8 mouse cellular contexts compared by ENCODE assay signal in genomic region chr11:96824783-96825495, GRCm38 (mm10). TPM values are rescaled to one million over a fixed set of nuclear protein-coding genes. Genes with fewer than 3 reads are reported as not detected.
DNase-seq lines count a peak whose midpoint lies in the region; ATAC-seq and TF ChIP-seq lines count a peak whose summit lies in the region.

No protein-coding gene starts in this region.

- peak overlapping the region; percentile 98 for H3K4me2 ChIP-seq in forebrain, embryonic 11.5 days (ENCODE audit: low read depth, low read length, severe bottlenecking)
- H3K4me2 ChIP-seq in stomach, embryonic 16.5 days (ENCODE audit: low read depth, low read length), result peak overlapping the region; percentile 91

- peak overlapping the region; percentile 72 for H3K4me3 ChIP-seq in E14TG2a.4 (replicated peaks; ENCODE audit: low read length)
- H3K4me3 ChIP-seq in forebrain, embryonic 11.5 days (ENCODE audit: low read depth, low read length), result no peak overlapping the region; the same call in 1 of the 2 replicates
- H3K4me3 ChIP-seq in midbrain, embryonic 10.5 days, result peak overlapping the region; percentile 65
- H3K4me3 ChIP-seq in stomach, embryonic 16.5 days (replicated peaks; ENCODE audit: low read length), result peak overlapping the region; percentile 52

- DNase-seq in adrenal gland, adult 2 months, result peak; percentile 79
- peak; percentile 51 for DNase-seq in forebrain, embryonic 11.5 days (ENCODE audit: low spot score)
- peak; percentile 82 to 86 for DNase-seq in heart, postnatal 14 days
- peak; percentile 79 to 83 for DNase-seq in kidney, postnatal 36 days
- no peak for DNase-seq in midbrain, embryonic 10.5 days (ENCODE audit: low spot score)
- no peak for DNase-seq in yolk sac, embryonic 10.5 days (ENCODE audit: low spot score)

- no peaks in the 10 kb centered on the region for H3K9me3 ChIP-seq in E14TG2a.4 (ENCODE audit: low read length)
- H3K9me3 ChIP-seq in forebrain, embryonic 11.5 days (ENCODE audit: control insufficient read depth, low read length), result no peaks in the 10 kb centered on the region
- H3K9me3 ChIP-seq in midbrain, embryonic 10.5 days (replicated peaks), result no peaks in the 10 kb centered on the region
- no peaks in the 10 kb centered on the region for H3K9me3 ChIP-seq in stomach, embryonic 16.5 days (replicated peaks; ENCODE audit: control insufficient read depth, low read length)

- no peak for TF ChIP-seq CTCF in E14TG2a.4 (conservative IDR thresholded peaks at IDR 0.05; ENCODE audit: low read length)

- 53% methylated on average over 7 of the region's 7 CpGs for WGBS in forebrain, embryonic 11.5 days
- 50% methylated on average over 7 of the region's 7 CpGs for WGBS in midbrain, embryonic 10.5 days
- WGBS in stomach, embryonic 16.5 days, result 28% methylated on average over 7 of the region's 7 CpGs

- H3K27ac ChIP-seq in forebrain, embryonic 11.5 days (ENCODE audit: low read depth, low read length), result peak overlapping the region; percentile 84
- peak overlapping the region; percentile 89 for H3K27ac ChIP-seq in midbrain, embryonic 10.5 days (replicated peaks)
- H3K27ac ChIP-seq in stomach, embryonic 16.5 days (ENCODE audit: low read length), result peak overlapping the region; percentile 88

- 0 out of 2 replicates have a peak overlapping the region, but pooled peaks have one; percentile 16 for H3K9ac ChIP-seq in forebrain, embryonic 11.5 days (ENCODE audit: low read length)
- H3K9ac ChIP-seq in stomach, embryonic 16.5 days (ENCODE audit: low read length), result peak overlapping the region; percentile 56

- H3K27me3 ChIP-seq in E14TG2a.4 (ENCODE audit: insufficient read depth, low read length), result no peaks in the 10 kb centered on the region
- H3K27me3 ChIP-seq in forebrain, embryonic 11.5 days (ENCODE audit: control insufficient read depth, insufficient read depth, low read length), result no peaks in the 10 kb centered on the region
- no peaks in the 10 kb centered on the region for H3K27me3 ChIP-seq in midbrain, embryonic 10.5 days (ENCODE audit: low read depth, poor library complexity, severe bottlenecking)
- H3K27me3 ChIP-seq in stomach, embryonic 16.5 days (ENCODE audit: control insufficient read depth, insufficient read depth, low read length), result no peaks in the 10 kb centered on the region

- ATAC-seq in forebrain, embryonic 11.5 days (replicated peaks; ENCODE audit: low FRiP score), result no peak
- no peak for ATAC-seq in stomach, embryonic 16.5 days (ENCODE audit: insufficient read depth, low FRiP score)

- H3K4me1 ChIP-seq in E14TG2a.4 (replicated peaks; ENCODE audit: low read depth, low read length), result peaks cover 85% of the 10 kb centered on the region
- H3K4me1 ChIP-seq in forebrain, embryonic 11.5 days (replicated peaks; ENCODE audit: control insufficient read depth, insufficient read depth, low read length), result peaks cover 36% of the 10 kb centered on the region
- peaks cover 72% of the 10 kb centered on the region for H3K4me1 ChIP-seq in midbrain, embryonic 10.5 days
- H3K4me1 ChIP-seq in stomach, embryonic 16.5 days (ENCODE audit: control insufficient read depth, insufficient read depth, low read length), result peaks cover 62% of the 10 kb centered on the region

- intact Hi-C loops in heart, postnatal 14 days (cut with DNase I), result no loop called here

- peaks cover 72% of the 10 kb centered on the region for H3K36me3 ChIP-seq in E14TG2a.4 (ENCODE audit: insufficient read depth, low read length)
- peaks cover 11% of the 10 kb centered on the region for H3K36me3 ChIP-seq in forebrain, embryonic 11.5 days (ENCODE audit: control insufficient read depth, insufficient read depth, low read length)
- H3K36me3 ChIP-seq in midbrain, embryonic 10.5 days, result peaks cover 67% of the 10 kb centered on the region
- peaks cover 19% of the 10 kb centered on the region for H3K36me3 ChIP-seq in stomach, embryonic 16.5 days (ENCODE audit: control insufficient read depth, insufficient read depth, low read length)

RNA-seq across cellular contexts. Expression of gene Nfe2l1, which starts 4.8 kb away (rescaled TPM):
- total RNA-seq in adrenal gland, adult 2 months (2021), result 100 to 1,000 TPM; 497 to 817 TPM
- polyA plus RNA-seq in adrenal gland, adult 2 months (2012; rRNA removed), result 504 and 806 TPM in 2 replicates
- 38.6 and 42.9 TPM in 2 replicates for polyA plus RNA-seq in forebrain, embryonic 11.5 days (2014; fragmentation: Nextera tagmentation; extraction: Ambion mirVana)
- total RNA-seq in heart, postnatal 14 days (2021), result 100 to 1,000 TPM; 346 to 358 TPM
- polyA plus RNA-seq in midbrain, embryonic 10.5 days (2016; fragmentation: Nextera tagmentation; extraction: Ambion mirVana), result 71.9 and 78.0 TPM in 2 replicates
- polyA plus RNA-seq in stomach, embryonic 16.5 days (2015; fragmentation: Nextera tagmentation; extraction: Ambion mirVana), result 64.8 and 65.7 TPM in 2 replicates

RNA-seq across cellular contexts. Expression of gene Copz2, which starts 24.7 kb away (rescaled TPM):
- total RNA-seq in adrenal gland, adult 2 months (2021), result 10 to 100 TPM; 57.1 to 76.8 TPM
- polyA plus RNA-seq in adrenal gland, adult 2 months (2012; rRNA removed), result 90.7 and 107 TPM in 2 replicates
- polyA plus RNA-seq in forebrain, embryonic 11.5 days (2014; fragmentation: Nextera tagmentation; extraction: Ambion mirVana), result 33.2 and 33.8 TPM in 2 replicates
- 10 to 100 TPM; 34.6 to 35.8 TPM for total RNA-seq in heart, postnatal 14 days (2021)
- 44.9 and 46.1 TPM in 2 replicates for polyA plus RNA-seq in midbrain, embryonic 10.5 days (2016; fragmentation: Nextera tagmentation; extraction: Ambion mirVana)
- polyA plus RNA-seq in stomach, embryonic 16.5 days (2015; fragmentation: Nextera tagmentation; extraction: Ambion mirVana), result 124 and 136 TPM in 2 replicates

RNA-seq across cellular contexts. Expression of gene Cbx1, which starts 36.0 kb away (rescaled TPM):
- total RNA-seq in adrenal gland, adult 2 months (2021), result 10 to 100 TPM; 65.7 to 72.8 TPM
- 40.0 and 58.2 TPM in 2 replicates for polyA plus RNA-seq in adrenal gland, adult 2 months (2012; rRNA removed)
- 140 and 150 TPM in 2 replicates for polyA plus RNA-seq in forebrain, embryonic 11.5 days (2014; fragmentation: Nextera tagmentation; extraction: Ambion mirVana)
- total RNA-seq in heart, postnatal 14 days (2021), result 10 to 100 TPM; 36.4 to 46.8 TPM
- 193 and 198 TPM in 2 replicates for polyA plus RNA-seq in midbrain, embryonic 10.5 days (2016; fragmentation: Nextera tagmentation; extraction: Ambion mirVana)
- polyA plus RNA-seq in stomach, embryonic 16.5 days (2015; fragmentation: Nextera tagmentation; extraction: Ambion mirVana), result 67.5 and 75.1 TPM in 2 replicates

RNA-seq across cellular contexts. Expression of gene Snx11, which starts 47.6 kb away (rescaled TPM):
- 10 to 100 TPM; 22.7 to 31.2 TPM for total RNA-seq in adrenal gland, adult 2 months (2021)
- 12.4 and 12.6 TPM in 2 replicates for polyA plus RNA-seq in adrenal gland, adult 2 months (2012; rRNA removed)
- 17.5 and 26.9 TPM in 2 replicates for polyA plus RNA-seq in forebrain, embryonic 11.5 days (2014; fragmentation: Nextera tagmentation; extraction: Ambion mirVana)
- total RNA-seq in heart, postnatal 14 days (2021), result 10 to 100 TPM; 12.4 to 13.7 TPM
- 27.6 and 33.0 TPM in 2 replicates for polyA plus RNA-seq in midbrain, embryonic 10.5 days (2016; fragmentation: Nextera tagmentation; extraction: Ambion mirVana)
- polyA plus RNA-seq in stomach, embryonic 16.5 days (2015; fragmentation: Nextera tagmentation; extraction: Ambion mirVana), result 14.6 and 14.9 TPM in 2 replicates

Comparison
In these comparisons a context has a peak if more than half of its experiments do, and no peak if none do; other contexts are left out.
1. DNase-seq: peak in adrenal gland, adult 2 months (single experiment), forebrain, embryonic 11.5 days (single experiment), heart, postnatal 14 days (2 of 2) and kidney, postnatal 36 days (2 of 2); none in midbrain, embryonic 10.5 days (single experiment) and yolk sac, embryonic 10.5 days (single experiment).
2. Peak in every context shown above with its lines, with median percentiles within 50 percentile points of each other: H3K27ac ChIP-seq.